Mouse (Mus musculus): Measurements from ENCODE around the gene Olfr247.
"Not testable (repeated sequence)": the region's sequence is repeated elsewhere in the genome, so short reads cannot be mapped to it uniquely, and the experiment has no call there.

Olfr247 gene

DNA sequence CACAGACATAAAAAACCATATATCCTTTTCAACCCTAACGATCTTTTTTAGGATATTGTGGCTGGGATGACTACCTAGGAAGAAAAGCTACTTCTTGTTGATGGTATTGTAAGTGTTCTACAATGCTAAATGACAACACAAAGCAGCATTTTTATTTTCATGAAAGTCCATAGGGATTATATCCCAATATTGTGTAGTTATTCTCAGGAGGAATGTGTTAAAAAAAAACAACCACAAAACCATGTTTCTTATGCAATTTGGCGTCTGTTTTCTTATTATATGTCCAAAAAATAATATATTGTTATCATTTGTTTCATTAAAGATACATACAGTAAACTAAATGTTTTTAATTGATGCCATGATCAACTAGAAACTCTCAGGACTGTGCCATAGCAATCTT, at the start of gene Olfr247:
TSS of gene Olfr247 (minus strand) at position 101 of the 400 bp plus-strand sequence.
- DNase-seq, result not testable (repeated sequence)

DNA sequence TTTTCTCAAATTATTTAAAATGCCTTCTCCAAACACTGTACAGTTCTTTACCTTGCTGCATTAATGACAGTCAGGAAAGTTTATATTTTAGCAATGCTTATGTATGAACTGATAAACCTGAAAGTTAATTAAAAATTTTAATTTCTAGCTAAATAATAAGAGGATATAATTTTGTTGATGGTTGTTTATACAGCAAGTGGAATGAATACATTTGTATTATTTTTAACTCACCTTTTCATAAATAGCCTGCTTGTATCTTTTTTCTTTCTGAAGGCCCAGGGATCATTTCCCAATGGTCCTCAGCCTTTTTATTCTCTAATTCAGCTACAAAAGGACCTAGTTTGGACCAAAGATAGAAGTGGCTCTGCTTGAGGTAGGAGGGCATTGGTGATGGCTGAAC, 36.4 kb upstream of the Olfr247 start, which contains the start of gene Olfr820:
TSS of gene Olfr820 (plus strand) at position 301 of the 400 bp plus-strand sequence.
- no peak for DNase-seq

DNA sequence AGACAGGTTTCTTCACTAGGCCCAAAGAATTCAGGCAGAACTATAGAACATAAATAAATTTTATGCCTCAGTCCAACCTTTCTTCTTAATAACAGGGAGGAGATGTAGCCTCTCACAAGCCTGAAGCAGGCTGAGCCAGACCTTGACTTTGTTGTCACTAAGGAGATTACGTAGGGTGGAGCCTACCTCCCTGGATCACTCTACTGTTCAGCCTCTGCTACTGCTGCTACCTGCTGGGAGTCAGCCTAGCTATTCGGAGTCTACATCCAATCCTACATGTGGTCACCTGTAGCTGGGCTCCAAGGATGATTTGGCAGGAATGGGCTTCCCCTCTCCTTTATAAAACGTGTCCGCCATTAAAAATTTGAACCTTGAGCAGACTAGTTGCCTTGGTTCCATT, 29.4 kb upstream of the Olfr247 start:
- not testable (repeated sequence) for DNase-seq

DNA sequence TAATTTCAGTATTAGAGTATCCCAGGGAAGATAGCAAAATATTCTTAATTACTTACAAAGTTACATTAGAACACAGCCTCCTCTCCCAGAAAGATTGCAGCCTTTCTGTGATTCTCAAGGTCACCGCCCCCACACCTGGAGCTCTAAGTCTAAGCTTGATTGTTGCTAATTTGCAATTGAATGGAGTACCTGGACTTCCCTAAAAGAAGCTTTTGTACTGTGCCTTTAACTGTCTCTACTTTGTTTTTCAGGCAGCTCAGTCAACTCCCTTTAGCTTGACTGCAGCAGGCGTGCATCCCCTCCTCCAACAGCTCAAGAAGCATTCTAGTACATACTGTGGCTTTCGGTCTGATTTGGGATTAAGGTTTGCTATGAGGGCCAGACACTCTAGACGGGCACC, 28.2 kb upstream of the Olfr247 start:
- not testable (repeated sequence) for DNase-seq

DNA sequence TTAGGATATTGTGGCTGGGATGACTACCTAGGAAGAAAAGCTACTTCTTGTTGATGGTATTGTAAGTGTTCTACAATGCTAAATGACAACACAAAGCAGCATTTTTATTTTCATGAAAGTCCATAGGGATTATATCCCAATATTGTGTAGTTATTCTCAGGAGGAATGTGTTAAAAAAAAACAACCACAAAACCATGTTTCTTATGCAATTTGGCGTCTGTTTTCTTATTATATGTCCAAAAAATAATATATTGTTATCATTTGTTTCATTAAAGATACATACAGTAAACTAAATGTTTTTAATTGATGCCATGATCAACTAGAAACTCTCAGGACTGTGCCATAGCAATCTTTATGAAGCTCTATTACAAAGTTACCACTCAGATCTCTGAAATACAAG, 9.0 kb upstream of the Olfr247 start, which contains the start of gene Gm10310:
TSS of gene Gm10310 (minus strand) at position 101 of the 400 bp plus-strand sequence.
- not testable (repeated sequence) for DNase-seq

DNA sequence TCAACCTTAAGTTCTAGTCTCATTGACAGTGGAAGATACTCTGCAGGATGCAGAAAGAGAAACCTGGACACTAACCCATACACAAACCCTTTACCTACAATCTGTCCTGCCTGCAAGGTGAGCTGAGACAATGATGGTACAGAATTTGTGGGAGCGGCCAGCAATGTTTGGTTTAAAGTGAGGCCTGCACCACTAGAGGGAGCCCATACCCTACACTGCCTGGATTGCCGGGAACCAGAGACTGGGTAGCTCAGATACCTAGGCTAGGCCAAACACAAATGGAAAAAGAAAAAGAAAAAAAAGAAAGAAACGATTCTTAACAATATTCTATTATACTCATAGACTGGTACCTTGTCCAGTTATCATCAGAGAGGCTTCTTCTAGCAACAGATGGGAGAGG, 5.9 kb upstream of the Olfr247 start:
- DNase-seq, result not testable (repeated sequence)

DNA sequence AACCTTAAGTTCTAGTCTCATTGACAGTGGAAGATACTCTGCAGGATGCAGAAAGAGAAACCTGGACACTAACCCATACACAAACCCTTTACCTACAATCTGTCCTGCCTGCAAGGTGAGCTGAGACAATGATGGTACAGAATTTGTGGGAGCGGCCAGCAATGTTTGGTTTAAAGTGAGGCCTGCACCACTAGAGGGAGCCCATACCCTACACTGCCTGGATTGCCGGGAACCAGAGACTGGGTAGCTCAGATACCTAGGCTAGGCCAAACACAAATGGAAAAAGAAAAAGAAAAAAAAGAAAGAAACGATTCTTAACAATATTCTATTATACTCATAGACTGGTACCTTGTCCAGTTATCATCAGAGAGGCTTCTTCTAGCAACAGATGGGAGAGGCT, 2.9 kb downstream of the Olfr247 start:
- DNase-seq, result not testable (repeated sequence)

DNA sequence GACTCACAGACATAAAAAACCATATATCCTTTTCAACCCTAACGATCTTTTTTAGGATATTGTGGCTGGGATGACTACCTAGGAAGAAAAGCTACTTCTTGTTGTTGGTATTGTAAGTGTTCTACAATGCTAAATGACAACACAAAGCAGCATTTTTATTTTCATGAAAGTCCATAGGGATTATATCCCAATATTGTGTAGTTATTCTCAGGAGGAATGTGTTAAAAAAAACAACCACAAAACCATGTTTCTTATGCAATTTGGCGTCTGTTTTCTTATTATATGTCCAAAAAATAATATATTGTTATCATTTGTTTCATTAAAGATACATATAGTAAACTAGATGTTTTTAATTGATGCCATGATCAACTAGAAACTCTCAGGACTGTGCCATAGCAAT, 8.8 kb downstream of the Olfr247 start, which contains the start of gene Olfr819:
TSS of gene Olfr819 (minus strand) at position 101 of the 400 bp plus-strand sequence.
- not testable (repeated sequence) for DNase-seq

DNA sequence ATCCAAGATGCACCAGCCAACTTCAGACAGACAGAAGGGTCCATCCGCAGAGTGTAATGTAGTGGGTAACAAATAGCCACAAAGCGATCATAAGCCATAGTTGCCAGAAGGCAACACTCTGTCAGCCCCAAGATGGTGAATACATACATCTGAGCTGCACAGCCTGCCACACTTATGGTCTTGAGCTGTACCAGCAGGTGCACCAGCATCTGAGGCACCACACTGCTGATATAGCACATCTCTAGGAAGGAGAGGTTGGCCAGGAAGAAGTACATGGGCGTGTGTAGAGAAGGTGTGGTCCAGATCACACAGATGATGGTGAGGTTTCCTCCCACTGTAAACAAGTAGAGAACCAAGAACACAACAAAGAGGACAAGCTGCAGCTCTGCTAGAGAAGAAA, 9.7 kb downstream of the Olfr247 start:
- DNase-seq, result not testable (repeated sequence)

DNA sequence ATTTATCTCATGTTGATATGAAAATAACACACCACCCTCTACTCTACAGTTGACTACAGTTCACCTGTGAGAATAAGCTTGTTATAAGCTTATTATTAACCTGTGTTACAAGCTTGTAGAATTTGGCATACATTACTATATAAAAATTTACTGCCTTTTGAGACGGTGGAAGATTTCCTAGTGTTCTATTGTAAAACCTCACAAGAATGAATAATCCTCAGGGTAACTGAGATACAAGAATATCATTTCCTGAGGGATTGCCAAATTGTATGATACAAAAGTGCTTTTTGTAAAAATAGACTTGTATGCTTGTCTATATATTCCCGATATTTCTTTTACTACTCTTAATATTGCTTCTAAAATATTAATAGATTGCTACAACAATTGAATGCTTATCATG, 26.9 kb downstream of the Olfr247 start, which contains the start of gene Olfr818:
TSS of gene Olfr818 (minus strand) at position 101 of the 400 bp plus-strand sequence.
- no peak for DNase-seq

Measured in thymus, postnatal 4 days (tissue).